Mouse (Mus musculus): Measurements from ENCODE around the gene Shank2.
A peak's percentile ranks its signal among the peaks of the same experiment; 100 is the strongest.

The Shank2 gene

DNA sequence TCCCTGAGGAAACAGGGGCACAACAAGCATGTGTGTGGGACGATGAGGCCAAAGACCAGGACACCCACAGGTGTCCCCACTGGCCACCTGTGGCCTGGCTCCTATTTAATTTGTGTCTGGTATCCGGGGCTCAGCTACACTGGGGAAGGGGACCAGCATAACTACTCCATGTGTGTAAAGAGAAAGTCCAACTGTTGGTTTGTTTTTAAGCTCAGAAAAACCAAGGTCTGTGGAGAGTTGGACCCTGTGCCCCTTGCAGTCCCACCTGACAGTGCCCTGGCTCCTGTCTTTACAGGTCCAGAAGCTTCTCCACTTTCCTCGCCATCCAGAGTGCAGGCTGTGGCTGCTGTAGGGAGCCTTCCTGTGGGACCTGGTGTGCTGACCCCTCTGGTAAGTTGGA, at the start of gene Shank2:
TSS of gene Shank2 (plus strand) at position 301 of the 400 bp plus-strand sequence.
- no peak for DNase-seq

DNA sequence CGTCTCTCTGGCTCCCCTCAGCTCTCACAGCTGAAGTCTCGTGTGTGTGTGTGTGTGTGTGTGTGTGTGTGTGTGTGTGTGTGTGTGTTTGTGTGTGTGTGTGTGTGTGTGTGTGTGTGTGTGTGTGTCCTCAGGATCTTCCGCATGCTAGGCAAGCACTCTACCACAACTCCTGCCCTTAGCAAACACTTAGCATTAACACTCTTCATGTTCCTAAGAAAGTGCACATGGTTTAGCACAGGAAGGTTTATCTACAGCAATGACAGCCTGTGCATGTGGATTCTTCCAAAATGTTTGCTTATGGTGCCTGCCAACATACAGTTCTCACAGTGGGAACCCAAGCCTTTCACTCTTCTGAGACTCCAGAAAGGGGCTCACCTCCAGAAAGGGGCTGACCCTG, 49.6 kb upstream of the Shank2 start:
- DNase-seq = no peak

DNA sequence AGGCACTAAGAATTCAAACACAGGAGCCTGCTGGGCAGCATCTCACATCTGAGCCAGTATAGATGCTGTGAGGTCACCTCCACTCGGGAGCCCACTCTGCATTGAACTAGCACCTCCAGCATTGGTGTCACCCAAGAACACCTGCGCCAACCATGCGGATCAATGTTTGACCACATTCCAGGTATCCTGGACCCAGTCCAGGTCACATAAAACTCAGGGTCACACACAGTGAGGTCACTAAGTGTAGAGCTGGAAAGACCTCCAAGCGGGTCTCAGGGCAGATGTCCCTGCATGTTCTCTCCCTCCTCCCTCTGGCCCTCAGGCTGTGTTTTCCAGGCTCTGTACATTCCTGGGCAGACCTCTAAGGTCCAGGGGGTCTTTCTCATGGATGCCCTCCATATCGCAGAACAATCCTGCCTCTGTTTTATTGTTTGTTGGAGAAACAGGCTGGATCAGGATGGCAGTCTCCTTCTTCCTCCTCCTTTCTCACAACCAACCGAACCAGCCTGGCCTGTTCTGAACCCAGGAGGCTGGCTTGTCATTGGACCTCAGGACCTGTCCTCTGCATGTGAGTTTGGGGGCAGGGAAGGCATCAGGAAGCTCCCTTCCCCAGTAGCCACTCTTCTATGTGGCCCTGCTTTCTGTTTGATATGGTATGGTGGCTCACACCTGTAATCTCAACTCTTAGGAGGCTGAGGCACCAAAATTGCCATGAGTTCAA, 45.0 kb upstream of the Shank2 start:
- no peak for DNase-seq

DNA sequence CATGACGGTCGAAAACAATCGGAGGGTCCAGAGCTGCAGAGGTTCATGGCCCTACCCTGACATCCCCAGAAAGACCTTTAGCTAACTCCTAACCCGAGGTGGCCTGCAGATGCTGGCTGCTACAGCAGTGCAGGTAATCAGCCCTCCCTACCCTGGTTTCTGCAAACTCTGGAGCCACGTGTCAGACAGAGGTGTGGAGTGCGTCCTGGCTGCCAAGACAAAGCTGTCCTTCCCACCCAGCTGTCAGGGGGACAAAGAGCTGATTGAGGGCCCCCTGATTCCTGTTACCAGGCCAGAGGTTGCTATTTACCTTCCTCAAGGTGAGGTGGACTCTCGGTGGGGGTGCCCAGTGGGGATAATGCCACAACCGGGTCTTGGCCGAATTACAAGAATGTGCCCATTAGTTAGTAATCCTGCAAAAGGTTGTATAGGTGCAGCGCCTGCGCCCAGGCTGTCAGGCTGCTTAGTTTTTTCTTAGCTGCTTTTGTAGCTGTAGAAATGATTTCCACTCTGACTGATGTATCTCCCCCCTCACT, 43.6 kb upstream of the Shank2 start:
- no peak for DNase-seq

DNA sequence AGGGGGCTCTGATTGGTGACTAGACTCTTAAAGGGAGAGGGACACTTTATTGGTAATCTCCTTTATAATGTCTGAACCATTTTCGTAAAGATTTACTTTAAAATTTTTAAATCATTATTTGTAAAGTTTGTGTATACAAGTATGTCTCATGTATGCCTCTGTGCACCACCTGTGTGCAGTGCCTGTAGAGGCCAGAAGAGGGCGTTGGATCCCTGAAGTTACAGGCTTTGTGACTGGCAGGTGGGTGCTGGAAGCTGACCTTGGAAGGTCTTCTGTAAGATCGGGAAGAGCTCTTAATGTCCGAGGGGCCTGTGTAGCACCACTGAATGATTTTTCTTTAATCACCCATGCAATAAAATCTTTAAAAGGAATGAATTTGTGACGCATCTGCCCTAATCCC, 37.9 kb upstream of the Shank2 start:
- no peak for DNase-seq

DNA sequence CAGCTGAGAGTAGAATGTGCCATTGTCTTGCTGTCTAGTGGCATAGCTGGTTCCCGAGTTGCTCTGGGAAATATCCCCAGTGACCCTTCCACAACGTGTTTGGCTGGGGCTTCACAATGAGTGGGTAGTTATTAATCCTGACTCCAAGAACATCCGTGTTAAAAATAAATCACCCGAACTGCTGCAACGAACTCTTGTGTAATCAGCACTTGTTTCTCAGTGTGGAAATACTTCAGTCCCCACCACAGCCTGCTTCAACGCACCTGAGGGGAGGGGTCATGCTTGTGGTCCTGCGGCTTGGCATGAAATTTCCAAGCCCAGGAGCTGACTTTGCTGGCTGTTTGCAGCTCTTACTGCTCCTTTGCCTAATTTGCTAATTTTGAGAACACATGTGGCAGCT, 35.1 kb upstream of the Shank2 start:
- no peak for DNase-seq

DNA sequence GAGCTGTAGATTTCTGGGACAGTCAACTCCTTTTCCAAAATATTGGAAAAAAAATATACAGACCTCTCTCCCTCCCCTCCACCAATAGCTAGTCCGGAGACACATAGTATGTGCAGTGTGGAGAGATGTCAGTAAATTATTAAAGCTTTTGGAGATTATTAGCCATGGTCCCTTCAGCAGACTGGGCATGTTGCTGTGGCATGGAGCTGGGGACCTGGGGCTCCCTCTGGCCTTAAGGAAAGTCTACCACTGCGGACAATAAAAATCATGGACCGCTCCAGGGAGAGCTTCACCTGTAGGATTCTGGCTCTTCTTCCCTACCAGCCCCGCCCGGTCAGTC, 24.3 kb upstream of the Shank2 start:
- no peak for DNase-seq

DNA sequence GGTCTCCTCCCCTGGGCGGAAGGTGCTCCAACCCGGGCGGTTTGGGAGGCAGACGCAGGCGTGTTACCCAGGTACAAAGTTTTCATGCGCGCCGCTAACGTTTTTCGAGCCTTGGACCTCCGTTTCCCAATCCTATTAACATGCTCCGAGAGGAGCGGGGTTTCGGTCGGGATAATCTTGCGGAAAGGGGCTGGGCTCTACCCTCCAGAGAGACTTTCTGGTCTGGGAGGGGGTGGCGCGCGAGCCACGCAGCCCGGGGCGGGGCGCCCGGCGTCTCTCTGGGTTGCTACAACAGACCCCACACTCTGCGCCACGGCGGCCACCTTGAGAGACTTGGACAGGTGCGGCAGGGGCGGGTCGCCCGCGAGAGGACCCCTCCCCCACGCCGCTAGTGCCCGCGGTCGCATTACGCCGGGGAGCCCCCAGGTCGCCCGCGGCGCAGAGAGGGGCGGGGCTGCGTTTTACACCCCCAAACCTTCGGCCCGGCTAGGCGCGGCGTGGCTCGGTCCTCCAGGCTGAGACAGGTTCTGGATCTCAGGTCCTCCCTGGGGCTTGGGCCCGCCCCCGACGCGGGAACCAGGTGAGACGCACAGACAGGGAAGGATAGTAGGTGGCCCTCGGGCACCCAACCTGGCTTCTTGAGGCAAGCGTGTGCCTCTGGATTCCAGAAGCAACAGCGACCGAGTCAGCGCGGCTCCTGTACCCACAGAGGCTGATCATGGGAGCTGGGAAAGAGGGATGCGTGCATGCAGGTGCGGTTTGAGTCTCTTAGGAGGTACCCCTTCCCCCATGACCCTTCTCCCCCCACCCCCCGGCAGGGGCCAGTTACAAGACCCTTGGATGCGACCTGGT, 23.7 kb upstream of the Shank2 start:
- DNase-seq = no peak

DNA sequence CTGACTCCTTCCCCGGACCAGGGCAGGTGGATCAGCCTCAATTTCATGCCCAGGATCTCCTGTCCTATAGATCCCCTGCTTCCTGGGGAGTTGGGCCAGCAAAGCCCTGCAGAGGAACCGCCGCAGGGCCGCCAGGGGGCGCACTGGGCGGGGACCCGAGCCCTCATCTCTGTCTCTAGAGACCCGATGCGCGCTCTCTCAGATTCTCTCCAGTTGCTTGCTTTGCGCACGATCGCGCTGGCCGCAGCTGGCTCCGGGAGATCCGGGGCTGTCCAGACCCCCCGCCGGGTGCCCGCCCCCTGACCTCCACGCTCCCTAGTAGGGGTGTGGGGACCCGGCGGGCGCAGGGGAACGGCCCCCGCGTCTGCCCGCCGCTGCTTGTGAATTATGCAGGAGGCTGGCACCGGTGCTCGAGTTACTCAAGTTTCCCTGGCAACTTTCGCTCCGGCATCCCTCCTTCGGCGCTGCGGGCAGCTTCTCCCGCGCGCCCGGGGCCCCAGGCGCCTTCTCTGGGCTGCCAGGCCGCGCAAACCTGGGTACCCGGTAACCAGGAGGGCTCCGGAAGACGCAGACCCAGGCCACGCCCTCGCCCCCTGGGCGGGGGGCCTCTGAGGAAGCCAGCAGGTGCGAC, 22.9 kb upstream of the Shank2 start:
- DNase-seq = peak; percentile 25 to 39

DNA sequence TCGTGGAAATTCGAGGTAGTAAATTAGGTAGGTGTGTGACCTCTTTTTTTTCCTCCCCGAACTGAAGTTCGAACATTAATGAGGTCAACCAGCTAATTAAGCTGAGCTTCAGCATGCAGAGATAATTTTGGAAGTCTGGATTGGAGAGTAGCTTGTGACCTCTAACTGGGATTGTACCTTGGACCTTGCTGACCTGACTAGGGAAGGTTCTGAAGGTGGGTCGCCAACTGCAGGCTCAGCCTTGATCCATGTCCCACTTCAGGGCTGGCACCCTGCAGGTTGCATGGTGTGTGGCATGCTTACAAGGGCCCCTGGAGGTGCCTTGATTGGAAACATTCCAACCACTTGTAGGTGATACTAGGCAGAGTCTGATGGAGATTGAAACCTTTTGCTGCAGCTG, 21.7 kb upstream of the Shank2 start:
- no peak for DNase-seq

DNA sequence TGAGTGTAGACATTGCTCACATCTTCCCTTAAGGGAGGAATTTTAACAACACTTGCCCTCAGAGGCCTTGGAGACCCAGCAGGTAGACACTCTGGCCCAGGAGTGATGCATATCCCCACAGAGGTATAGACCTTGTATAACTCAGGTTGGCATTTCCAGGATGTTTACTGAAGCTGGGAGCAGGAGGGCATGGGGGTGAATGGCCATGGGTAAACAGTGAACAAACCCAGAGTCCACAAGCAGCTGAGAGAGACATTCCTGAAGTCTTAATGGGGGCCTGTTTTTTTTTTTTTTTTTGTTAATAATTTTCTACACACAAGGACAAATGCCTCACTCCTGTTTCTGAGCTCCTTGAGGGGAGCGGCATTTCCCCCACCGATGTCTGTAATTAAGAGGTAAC, 15.4 kb upstream of the Shank2 start:
- DNase-seq = no peak

DNA sequence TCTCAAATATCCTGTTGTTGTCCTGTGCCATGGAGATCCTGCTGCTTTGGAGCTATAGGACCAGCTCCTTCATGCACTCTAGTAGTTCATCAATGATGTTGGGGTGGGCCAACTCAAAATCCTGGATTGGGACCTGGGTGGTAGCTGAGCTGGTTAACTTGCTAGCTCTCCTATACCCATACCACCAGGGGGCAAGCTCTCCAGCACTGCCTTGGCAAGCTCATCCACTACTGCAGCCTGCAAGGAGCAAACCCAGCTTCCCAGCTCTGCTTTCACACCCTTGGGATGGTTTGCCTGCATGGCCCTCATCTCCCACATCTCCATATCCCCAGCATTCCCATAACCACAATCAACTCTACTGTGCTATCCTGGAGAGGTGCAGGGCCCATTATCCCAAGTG, 10.6 kb upstream of the Shank2 start:
- DNase-seq = no peak

DNA sequence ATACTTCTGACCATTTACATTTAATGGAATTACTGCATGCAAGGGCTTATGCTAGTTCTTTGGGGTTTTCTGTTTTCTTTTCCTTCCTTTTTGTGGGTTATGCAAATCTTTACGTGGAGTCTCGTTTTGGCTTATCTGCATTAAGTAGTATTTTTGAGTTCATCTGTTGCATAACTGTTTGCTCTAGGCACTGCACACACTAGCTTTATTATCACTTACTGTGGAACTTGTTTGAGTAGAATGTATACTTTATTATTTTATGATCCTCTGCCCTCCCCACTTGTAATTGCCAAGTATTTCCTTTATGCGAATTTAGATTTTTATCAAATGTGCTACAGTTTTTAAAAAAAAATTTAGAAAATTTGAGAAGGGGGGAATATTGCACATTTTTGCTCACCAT, 2.7 kb upstream of the Shank2 start:
- DNase-seq = no peak

DNA sequence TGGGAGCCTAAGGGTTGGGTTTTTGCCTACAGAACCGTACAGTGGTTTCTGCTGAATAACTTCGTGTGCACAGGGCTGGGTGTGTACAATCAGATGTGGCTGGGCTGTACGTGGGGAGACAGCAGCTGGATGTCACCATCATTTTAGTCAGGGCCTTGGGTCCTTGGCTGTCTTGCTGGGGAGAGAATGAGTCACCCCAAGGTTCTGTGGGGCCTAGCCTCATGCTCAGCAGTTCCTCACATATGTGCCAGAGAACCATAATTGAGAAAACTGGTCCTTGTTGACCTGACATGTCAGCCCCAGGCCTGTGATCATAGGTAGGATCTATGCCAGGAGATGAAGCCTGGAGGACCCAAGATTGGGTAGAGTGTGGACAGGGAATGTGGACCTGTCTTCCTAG, 1.7 kb downstream of the Shank2 start:
- DNase-seq = no peak

DNA sequence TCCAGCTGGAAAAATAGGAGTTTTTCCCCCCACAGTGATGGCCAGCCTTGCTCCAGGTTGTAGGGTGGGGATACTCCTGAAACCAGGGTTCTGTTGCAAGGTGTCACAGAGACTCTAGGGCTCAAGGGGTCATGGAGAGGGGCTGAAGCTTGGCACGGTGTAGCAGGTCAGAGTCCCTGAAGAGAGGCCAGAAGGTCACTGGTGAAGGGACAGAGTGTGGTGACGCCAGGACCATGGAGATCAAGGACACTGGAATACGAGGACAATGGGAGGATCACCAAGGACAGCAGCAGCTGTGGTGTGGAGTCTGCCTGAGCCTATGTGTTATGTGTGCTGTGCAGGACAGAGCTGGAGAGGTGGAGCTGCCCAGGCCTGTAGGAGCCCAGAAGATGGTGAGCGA, 6.4 kb downstream of the Shank2 start:
- no peak for DNase-seq

DNA sequence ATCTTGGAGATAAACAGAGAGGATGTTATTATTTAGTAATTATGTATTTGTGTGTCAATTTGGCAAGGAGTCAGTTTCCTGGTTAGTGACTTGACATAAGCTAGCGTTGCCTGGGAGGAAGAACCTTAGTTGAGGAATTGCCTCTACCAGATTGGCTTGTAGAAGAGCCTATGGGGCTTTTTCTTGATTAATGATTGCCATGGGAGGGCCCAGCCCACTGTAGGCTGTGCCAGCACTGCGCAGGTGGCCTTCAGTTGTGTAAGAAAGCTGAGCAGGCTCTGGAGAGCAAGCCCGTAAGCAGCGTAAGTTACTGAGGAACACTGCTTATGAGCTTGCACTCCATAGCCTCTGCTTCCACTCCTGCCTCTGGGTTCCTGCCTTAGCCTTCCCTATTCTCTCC, 7.3 kb downstream of the Shank2 start:
- DNase-seq = no peak

DNA sequence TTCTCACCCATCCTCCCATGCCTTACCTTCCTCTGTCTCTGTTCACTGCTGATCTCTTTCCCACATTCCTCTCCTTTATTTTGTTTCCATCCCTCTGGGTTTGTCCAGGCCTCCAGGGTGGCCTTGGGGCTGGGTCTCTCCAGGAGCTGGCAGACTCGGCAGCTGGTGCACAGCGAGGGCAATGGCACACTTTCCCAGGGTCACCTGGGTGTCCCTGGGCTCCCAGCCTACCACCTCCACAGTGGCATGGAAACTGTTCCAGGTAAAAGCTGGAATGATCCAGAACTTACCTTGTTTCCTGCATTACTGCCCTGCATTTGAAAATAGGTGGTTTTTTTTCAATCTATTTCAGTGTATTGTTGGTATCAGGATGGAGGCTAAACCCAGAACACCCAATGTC, 12.8 kb downstream of the Shank2 start:
- no peak for DNase-seq

DNA sequence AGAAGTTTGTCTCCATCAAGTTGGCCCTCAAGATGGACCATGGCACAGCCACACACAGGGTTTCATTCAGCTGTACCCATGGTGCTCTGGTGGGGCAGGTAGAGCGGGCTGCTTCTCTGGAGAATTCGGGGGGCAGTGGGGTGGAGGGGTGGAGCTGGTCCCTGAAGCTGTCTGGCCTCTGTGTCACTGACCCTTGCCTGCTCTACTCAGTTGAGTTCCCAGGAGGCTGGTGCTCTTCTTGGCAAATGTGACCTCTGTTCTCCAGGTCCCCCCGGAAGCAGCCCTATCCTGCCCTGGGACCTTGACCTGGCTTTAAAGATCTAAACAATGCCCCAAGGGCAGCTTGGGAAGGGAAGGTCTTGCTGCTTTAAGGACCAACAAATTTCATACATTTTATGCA, 20.1 kb downstream of the Shank2 start:
- no peak for DNase-seq

DNA sequence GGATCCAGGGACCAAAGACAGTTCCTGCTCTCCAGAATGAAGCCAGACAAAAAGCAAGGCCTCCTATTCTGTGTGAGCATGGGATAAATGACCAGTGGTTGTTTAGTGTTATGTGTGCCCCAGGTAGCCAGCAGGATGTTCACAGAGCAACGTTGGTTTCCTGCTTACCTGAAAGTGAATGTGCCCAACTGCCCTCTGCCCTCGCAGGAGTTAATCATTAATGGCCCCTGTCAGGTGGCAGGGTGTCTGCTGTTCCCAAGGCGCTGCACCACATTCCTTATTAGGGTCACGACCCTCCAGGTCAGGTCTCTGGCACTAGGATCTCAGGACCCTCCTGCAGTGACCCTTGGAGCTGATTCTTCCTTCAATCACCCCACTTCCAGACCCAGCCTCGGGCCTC, 21.0 kb downstream of the Shank2 start:
- DNase-seq = no peak

DNA sequence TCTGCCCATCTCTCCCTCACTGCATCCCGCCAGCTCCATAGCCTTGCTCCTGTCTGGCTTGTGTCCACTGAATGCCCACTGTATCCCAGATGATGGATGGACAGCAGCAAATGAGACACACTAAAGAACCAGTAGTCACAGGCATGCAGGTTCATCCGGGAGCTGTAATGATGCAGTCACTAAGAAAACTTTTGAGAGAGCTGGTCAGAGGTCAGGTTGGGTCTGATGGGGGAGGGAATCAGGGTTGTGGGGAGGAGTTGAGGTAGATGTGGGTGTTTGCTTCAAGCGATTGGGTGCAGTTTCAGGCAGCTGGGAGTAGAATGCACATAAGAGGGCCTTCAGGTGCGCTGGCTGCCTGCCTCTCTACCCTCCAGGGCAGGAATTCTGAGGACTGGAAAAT, 21.8 kb downstream of the Shank2 start:
- DNase-seq = no peak

DNA sequence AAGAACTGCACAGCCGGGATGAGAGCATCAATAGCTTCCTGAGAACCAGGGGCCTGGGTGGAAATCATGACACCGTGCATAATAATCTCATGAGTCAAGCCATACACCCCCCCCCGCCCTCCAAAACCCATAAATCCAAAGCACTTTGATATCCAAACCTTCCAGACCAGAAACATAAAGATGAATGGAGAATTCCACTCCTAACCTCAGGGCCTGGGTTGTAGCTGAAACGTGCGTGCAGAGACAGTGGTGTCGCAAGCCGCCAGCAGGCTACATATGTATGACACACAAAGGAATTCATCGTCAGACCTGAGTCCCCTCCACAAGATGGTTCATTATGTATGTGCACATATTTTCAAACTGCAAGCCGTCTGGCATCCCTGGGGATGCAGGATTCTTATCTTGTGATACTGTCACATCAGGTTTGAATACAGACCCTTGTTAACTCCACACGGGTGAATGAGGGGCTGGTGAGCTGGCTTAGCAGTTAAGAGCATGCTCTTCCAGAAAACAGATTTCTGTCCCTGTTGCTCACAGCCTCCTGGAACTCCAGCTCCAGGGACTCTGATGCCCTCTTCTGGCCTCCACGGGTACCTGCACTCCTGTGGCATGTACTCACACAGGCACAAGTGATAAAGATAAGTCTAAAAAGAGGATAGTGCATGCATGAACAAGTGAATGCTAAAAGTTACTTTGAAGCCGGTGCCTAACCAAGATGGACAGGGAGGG, 24.5 kb downstream of the Shank2 start:
- no peak for DNase-seq

DNA sequence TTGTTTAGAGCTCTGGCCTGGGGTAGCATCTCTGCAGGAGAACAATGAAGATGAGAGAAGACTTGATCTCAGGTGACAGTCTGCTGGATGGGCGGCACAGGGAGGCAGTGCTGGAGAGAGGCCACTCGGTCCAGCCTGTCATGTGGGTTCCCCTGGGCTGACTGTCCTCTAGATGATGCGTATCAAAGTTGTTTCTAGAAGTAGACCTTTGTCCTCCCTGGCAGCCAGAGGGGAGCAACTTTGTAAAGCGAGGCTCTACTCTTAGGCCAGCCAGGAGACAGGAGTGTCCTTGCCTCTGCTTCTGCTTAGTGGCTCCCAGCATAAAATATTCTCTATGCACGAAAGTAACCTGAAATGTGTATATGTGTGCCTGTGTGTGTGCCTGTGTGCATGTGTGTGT, 27.5 kb downstream of the Shank2 start:
- DNase-seq = no peak

DNA sequence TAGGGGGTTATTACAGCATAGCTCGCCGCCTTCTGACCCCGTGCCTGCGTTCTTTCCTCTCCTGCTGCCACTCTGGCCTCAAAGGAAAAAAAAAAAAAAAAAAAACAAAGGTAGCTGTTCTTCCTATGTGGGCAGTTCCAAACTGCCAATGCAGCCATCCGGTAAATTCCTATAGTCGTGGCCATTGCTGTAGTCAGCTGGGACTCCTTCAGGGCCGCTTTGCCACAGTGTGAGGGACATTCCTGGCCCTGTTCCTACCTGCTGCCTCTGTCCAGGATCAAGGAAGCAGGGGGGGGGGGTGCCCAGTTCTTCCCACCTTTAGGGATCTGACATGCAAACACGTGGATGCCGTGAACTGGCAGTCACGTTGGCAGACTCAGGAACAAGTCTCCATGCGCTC, 29.1 kb downstream of the Shank2 start:
- DNase-seq = no peak
